ENCODE assay signal across 9 mouse cellular contexts in the genomic region with DNA sequence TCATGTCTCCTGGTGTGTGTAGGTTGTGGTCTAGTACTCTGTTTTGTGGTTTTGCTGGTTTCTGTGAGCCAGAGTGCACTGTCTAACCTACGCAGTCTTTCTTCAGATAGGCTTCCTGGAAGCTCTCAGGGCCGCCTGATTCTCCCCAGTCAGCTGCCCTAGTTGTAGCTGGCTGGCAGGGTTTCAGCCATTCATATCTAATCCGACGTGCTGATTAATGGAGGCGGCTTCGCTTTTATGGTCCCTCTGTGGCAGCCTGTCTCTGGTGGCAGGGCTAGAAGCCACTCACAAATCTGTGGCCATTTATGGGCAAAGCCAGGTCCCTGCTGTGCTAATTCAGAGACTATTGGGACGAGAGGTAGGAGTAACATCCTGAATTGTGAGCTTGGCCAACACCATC. TPM values are rescaled to one million over a fixed set of nuclear protein-coding genes. Genes with fewer than 3 reads are reported as not detected.
DNase-seq lines count a peak whose midpoint lies in the region; ATAC-seq lines count a peak whose summit lies in the region.
"Had no signal": no experiment of that assay in that cellular context is flagged by ENCODE, and none has a peak within 500 bp of the region (broad histone marks: within the 10 kb centered on the region; RNA-seq: fewer than 3 reads in every experiment).

No protein-coding gene starts in this region.

- peaks cover 11% of the 10 kb centered on the region for H3K4me1 ChIP-seq in midbrain, embryonic 13.5 days (replicated peaks)
- peaks cover 2% of the 10 kb centered on the region; the same call in 1 of the 2 replicates for H3K4me1 ChIP-seq in midbrain, embryonic 11.5 days (ENCODE audit: control insufficient read depth, insufficient read depth, low read length)

- peaks cover 4% of the 10 kb centered on the region; the same call in 1 of the 2 replicates for H3K36me3 ChIP-seq in midbrain, embryonic 13.5 days
- no peaks in the 10 kb centered on the region for H3K36me3 ChIP-seq in midbrain, embryonic 11.5 days (ENCODE audit: control insufficient read depth, insufficient read depth, low read length)

- WGBS in midbrain, embryonic 13.5 days = 35% methylated on average over 7 of the region's 7 CpGs
- 54% methylated on average over 7 of the region's 7 CpGs for WGBS in midbrain, embryonic 11.5 days

- ATAC-seq in midbrain, embryonic 13.5 days = peak; percentile 32; the same call in 1 of the 2 replicates
- ATAC-seq in midbrain, embryonic 11.5 days (ENCODE audit: low FRiP score) = no peak

- H3K27ac ChIP-seq in midbrain, embryonic 13.5 days = 0 out of 2 replicates have a peak overlapping the region, but pooled peaks have one; percentile 6
- no peak overlapping the region for H3K27ac ChIP-seq in midbrain, embryonic 11.5 days (ENCODE audit: low read depth, low read length)

- 0 out of 2 replicates have a peak overlapping the region, but pooled peaks have one; percentile 7 for H3K9ac ChIP-seq in midbrain, embryonic 13.5 days (replicated peaks)
- H3K9ac ChIP-seq in midbrain, embryonic 11.5 days (ENCODE audit: low read length) = no peak overlapping the region

- H3K4me3 ChIP-seq in midbrain, embryonic 13.5 days (replicated peaks) = no peak overlapping the region
- H3K4me3 ChIP-seq in midbrain, embryonic 11.5 days (ENCODE audit: low read depth, low read length) = no peak overlapping the region

- no peaks in the 10 kb centered on the region for H3K9me3 ChIP-seq in midbrain, embryonic 13.5 days
- no peaks in the 10 kb centered on the region for H3K9me3 ChIP-seq in midbrain, embryonic 11.5 days (ENCODE audit: control insufficient read depth, low read length)

- intact Hi-C loops in heart, postnatal 36 days (cut with DNase I) = no loop called here

- H3K27me3 ChIP-seq in midbrain, embryonic 13.5 days = no peaks in the 10 kb centered on the region
- H3K27me3 ChIP-seq in midbrain, embryonic 11.5 days (ENCODE audit: control insufficient read depth, insufficient read depth, low read length) = no peaks in the 10 kb centered on the region

- H3K4me2 ChIP-seq in midbrain, embryonic 13.5 days (replicated peaks) = no peak overlapping the region
- no peak overlapping the region for H3K4me2 ChIP-seq in midbrain, embryonic 11.5 days

- DNase-seq in cerebellum, postnatal 14 days = peak; percentile 33 to 46
- DNase-seq in cerebellum, adult 11 months = no peak
- DNase-seq in midbrain, embryonic 11.5 days (ENCODE audit: low spot score, missing footprints) = no peak
- DNase-seq in heart, postnatal 36 days = peak; percentile 27 to 44
- peak; percentile 84 for DNase-seq in retina, postnatal 1 day
- DNase-seq in adipocyte (ENCODE audit: low spot score) = no peak
- DNase-seq in yolk sac, embryonic 10.5 days (ENCODE audit: low spot score) = no peak

RNA-seq across cellular contexts. Expression of gene Itga9, which starts 16.3 kb away (rescaled TPM):
- polyA plus RNA-seq in midbrain, embryonic 13.5 days (2015; fragmentation: Nextera tagmentation; extraction: Ambion mirVana) = 0.98 and 1.4 TPM in 2 replicates
- polyA plus RNA-seq in midbrain, embryonic 11.5 days (2014; fragmentation: Nextera tagmentation; extraction: Ambion mirVana) = 4.0 and 5.4 TPM in 2 replicates
- 10 to 100 TPM; 49.5 to 60.2 TPM for total RNA-seq in heart, postnatal 36 days (2021)
- polyA plus RNA-seq: C2C12 had no signal

Comparison
In these comparisons a context has a peak if more than half of its experiments do, and no peak if none do; other contexts are left out.
1. DNase-seq: peak in cerebellum, postnatal 14 days (2 of 2), heart, postnatal 36 days (2 of 2) and retina, postnatal 1 day (single experiment); none in cerebellum, adult 11 months (single experiment), midbrain, embryonic 11.5 days (single experiment), adipocyte (single experiment) and yolk sac, embryonic 10.5 days (single experiment).